ENCODE assay signal across 8 mouse cellular contexts in the genomic region with DNA sequence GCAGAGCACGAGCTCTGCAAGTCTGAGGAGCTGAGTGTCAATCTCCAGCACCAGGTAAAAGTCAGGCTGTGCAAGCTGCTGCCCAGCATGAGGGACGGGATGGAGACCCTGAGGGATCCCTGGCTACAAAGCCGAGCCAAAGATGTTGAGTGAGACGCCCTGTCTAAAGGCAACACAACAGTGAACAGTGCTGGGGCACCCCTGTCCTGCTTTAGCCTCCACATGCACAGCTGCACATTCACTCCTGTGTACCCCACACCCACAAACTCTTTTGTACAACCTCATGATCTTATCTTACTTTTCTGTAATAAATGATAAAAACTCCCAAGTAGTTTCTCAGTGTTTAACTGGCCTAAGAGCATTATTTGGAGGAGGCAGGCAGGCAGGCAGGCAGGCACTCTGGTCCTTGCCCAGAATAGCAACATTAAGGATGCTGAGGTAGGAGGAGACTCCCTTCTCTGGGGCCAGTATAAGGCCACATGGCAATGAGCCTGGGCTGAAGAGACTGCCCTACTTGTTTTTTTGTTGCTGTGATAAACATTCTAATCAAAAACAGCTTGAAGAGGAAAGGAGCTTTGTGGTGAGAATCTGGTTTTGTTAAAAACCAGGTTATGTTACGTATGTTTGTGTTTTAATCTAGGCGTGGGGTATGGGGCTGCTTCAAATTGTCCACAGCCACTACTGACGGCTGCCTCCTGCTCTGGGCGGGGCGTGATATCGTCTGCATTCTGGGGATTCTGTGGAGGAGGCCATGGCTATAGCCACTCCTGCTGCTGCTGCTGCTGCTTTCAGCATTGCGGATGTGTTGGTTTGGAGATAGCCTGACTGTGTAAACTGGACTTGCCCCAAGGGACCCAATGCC.
A peak's percentile ranks its signal among the peaks of the same experiment; 100 is the strongest.
DNase-seq lines count a peak whose midpoint lies in the region; ATAC-seq and TF ChIP-seq lines count a peak whose summit lies in the region.

No protein-coding gene starts in this region.

- H3K36me3 ChIP-seq in hindbrain, embryonic 12.5 days = peaks cover 9% of the 10 kb centered on the region; the same call in 1 of the 2 replicates
- no peaks in the 10 kb centered on the region for H3K36me3 ChIP-seq in hindbrain, embryonic 16.5 days (ENCODE audit: control insufficient read depth, insufficient read depth, low read length)
- H3K36me3 ChIP-seq in G1E (replicated peaks) = peaks cover 63% of the 10 kb centered on the region
- H3K36me3 ChIP-seq in embryonic facial prominence, embryonic 15.5 days = peaks cover 24% of the 10 kb centered on the region
- peaks cover 14% of the 10 kb centered on the region for H3K36me3 ChIP-seq in kidney, embryonic 16.5 days (ENCODE audit: insufficient read depth, low read length)

- no peak overlapping the region for H3K4me2 ChIP-seq in hindbrain, embryonic 12.5 days (replicated peaks)
- no peak overlapping the region for H3K4me2 ChIP-seq in hindbrain, embryonic 16.5 days (ENCODE audit: low read length)
- H3K4me2 ChIP-seq in embryonic facial prominence, embryonic 15.5 days (replicated peaks) = peak overlapping the region; percentile 25
- no peak overlapping the region for H3K4me2 ChIP-seq in kidney, embryonic 16.5 days (replicated peaks; ENCODE audit: low read depth, low read length)

- H3K4me3 ChIP-seq in hindbrain, embryonic 12.5 days = no peak overlapping the region
- no peak overlapping the region for H3K4me3 ChIP-seq in hindbrain, embryonic 16.5 days (ENCODE audit: low read length)
- peak overlapping the region; percentile 64; the same call in 1 of the 2 replicates for H3K4me3 ChIP-seq in G1E (ENCODE audit: low read depth, low read length)
- no peak overlapping the region for H3K4me3 ChIP-seq in embryonic facial prominence, embryonic 15.5 days (replicated peaks)
- no peak overlapping the region for H3K4me3 ChIP-seq in kidney, embryonic 16.5 days (ENCODE audit: low read length)

- no peaks in the 10 kb centered on the region for H3K9me3 ChIP-seq in hindbrain, embryonic 12.5 days (replicated peaks)
- no peaks in the 10 kb centered on the region for H3K9me3 ChIP-seq in hindbrain, embryonic 16.5 days (ENCODE audit: control insufficient read depth, low read length)
- no peaks in the 10 kb centered on the region for H3K9me3 ChIP-seq in G1E (replicated peaks)
- H3K9me3 ChIP-seq in embryonic facial prominence, embryonic 15.5 days (replicated peaks) = no peaks in the 10 kb centered on the region
- no peaks in the 10 kb centered on the region for H3K9me3 ChIP-seq in kidney, embryonic 16.5 days (ENCODE audit: low read length)

- no peak for TF ChIP-seq CTCF in G1E (IDR thresholded peaks at IDR 0.05; ENCODE audit: low read depth, low read length)

- DNase-seq in G1E (ENCODE audit: low spot score) = no peak
- no peak for DNase-seq in urinary bladder, postnatal 25 days (ENCODE audit: low spot score)
- no peak for DNase-seq in right cerebral cortex, postnatal 36 days (ENCODE audit: low spot score in 2 of 2)

- H3K9ac ChIP-seq in hindbrain, embryonic 12.5 days = no peak overlapping the region
- no peak overlapping the region for H3K9ac ChIP-seq in hindbrain, embryonic 16.5 days (ENCODE audit: low read depth, low read length)
- H3K9ac ChIP-seq in embryonic facial prominence, embryonic 15.5 days = no peak overlapping the region
- H3K9ac ChIP-seq in kidney, embryonic 16.5 days (replicated peaks; ENCODE audit: low read length) = no peak overlapping the region

- peaks cover 34% of the 10 kb centered on the region for H3K4me1 ChIP-seq in hindbrain, embryonic 12.5 days
- H3K4me1 ChIP-seq in hindbrain, embryonic 16.5 days (ENCODE audit: control insufficient read depth, insufficient read depth, low read depth, low read length) = peaks cover 27% of the 10 kb centered on the region
- peaks cover 73% of the 10 kb centered on the region for H3K4me1 ChIP-seq in G1E (ENCODE audit: insufficient read depth, low read depth, low read length)
- H3K4me1 ChIP-seq in embryonic facial prominence, embryonic 15.5 days = peaks cover 37% of the 10 kb centered on the region
- H3K4me1 ChIP-seq in kidney, embryonic 16.5 days (ENCODE audit: insufficient read depth, low read length) = peaks cover 29% of the 10 kb centered on the region

- H3K27me3 ChIP-seq in hindbrain, embryonic 12.5 days = no peaks in the 10 kb centered on the region
- H3K27me3 ChIP-seq in hindbrain, embryonic 16.5 days (replicated peaks; ENCODE audit: control insufficient read depth, insufficient read depth, low read length) = no peaks in the 10 kb centered on the region
- H3K27me3 ChIP-seq in G1E (ENCODE audit: insufficient read depth, low read length) = no peaks in the 10 kb centered on the region
- H3K27me3 ChIP-seq in embryonic facial prominence, embryonic 15.5 days = no peaks in the 10 kb centered on the region
- no peaks in the 10 kb centered on the region for H3K27me3 ChIP-seq in kidney, embryonic 16.5 days (ENCODE audit: insufficient read depth, low read length)

- WGBS in hindbrain, embryonic 12.5 days = 64% methylated on average over 11 of the region's 11 CpGs
- 72% methylated on average over 11 of the region's 11 CpGs for WGBS in hindbrain, embryonic 16.5 days
- WGBS in embryonic facial prominence, embryonic 15.5 days = 23% methylated on average over 11 of the region's 11 CpGs
- WGBS in kidney, embryonic 16.5 days = 43% methylated on average over 11 of the region's 11 CpGs

- H3K27ac ChIP-seq in hindbrain, embryonic 12.5 days = peak overlapping the region; percentile 40; the same call in 1 of the 2 replicates
- no peak overlapping the region; the same call in 1 of the 2 replicates for H3K27ac ChIP-seq in hindbrain, embryonic 16.5 days (ENCODE audit: low read depth, low read length)
- H3K27ac ChIP-seq in embryonic facial prominence, embryonic 15.5 days (replicated peaks) = peak overlapping the region; percentile 77
- H3K27ac ChIP-seq in kidney, embryonic 16.5 days (ENCODE audit: low read length) = no peak overlapping the region; the same call in 1 of the 2 replicates

- no peak for ATAC-seq in hindbrain, embryonic 12.5 days (ENCODE audit: low FRiP score)
- no peak for ATAC-seq in hindbrain, embryonic 16.5 days
- ATAC-seq in G1E (ENCODE audit: extremely low read depth, insufficient number of reproducible peaks, low FRiP score, poor library complexity, severe bottlenecking) = peak; percentile 50
- ATAC-seq in embryonic facial prominence, embryonic 15.5 days (ENCODE audit: insufficient number of reproducible peaks, low FRiP score, low TSS enrichment, low read depth) = peak; percentile 87
- peak; percentile 57; the same call in 1 of the 2 replicates for ATAC-seq in kidney, embryonic 16.5 days (ENCODE audit: low FRiP score, low TSS enrichment)
- ATAC-seq in megakaryocyte-erythroid progenitor cell, adult 5-6 weeks (replicated peaks; ENCODE audit: low FRiP score, low TSS enrichment, poor library complexity, severe bottlenecking) = peak; percentile 89

Comparison
In these comparisons a context has a peak if more than half of its experiments do, and no peak if none do; other contexts are left out.
1. H3K27ac ChIP-seq: peak in hindbrain, embryonic 12.5 days (single experiment) and embryonic facial prominence, embryonic 15.5 days (single experiment); none in hindbrain, embryonic 16.5 days (single experiment) and kidney, embryonic 16.5 days (single experiment).
2. ATAC-seq: peak in G1E (single experiment), embryonic facial prominence, embryonic 15.5 days (single experiment), kidney, embryonic 16.5 days (single experiment) and megakaryocyte-erythroid progenitor cell, adult 5-6 weeks (single experiment); none in hindbrain, embryonic 12.5 days (single experiment) and hindbrain, embryonic 16.5 days (single experiment).